Mouse (Mus musculus) thymus, postnatal 0 days (tissue): Measurements from ENCODE around the gene Lrrc2. TPM values are rescaled to one million over a fixed set of nuclear protein-coding genes. Genes with fewer than 3 reads are reported as not detected.

Experiments used
- microRNA-seq: library from miRNA; unstranded; fragments of <30 nt; microRNA quantifications from one replicate; pipeline ENCODE4, GENCODE M21; 2016; ENCODE audit warnings: borderline number of aligned reads
- polyA plus RNA-seq: library from polyadenylated mRNA; unstranded; fragments of >200 nt; fragmentation: Nextera tagmentation; extraction: Ambion mirVana; gene quantifications from 2 replicates; pipeline ENCODE4 v1.2.1, GENCODE M21; 2015

The Lrrc2 gene
- polyA plus RNA-seq, 1 experiment from 2014 or later = 0.38 TPM

Small RNA genes lying within 50 kb of the gene (microRNA-seq; reads per million reads assigned to microRNA genes)
- gene Gm24269 = not detected

Other genes with a start within 250 kb of the Lrrc2 start
- 0.94 and 1.4 TPM in 2 replicates for gene Myl3, start 209.7 kb upstream of the Lrrc2 start, polyA plus RNA-seq
- 2.6 and 2.9 TPM in 2 replicates for gene Pth1r, start 204.4 kb upstream of the Lrrc2 start, polyA plus RNA-seq
- not detected in 2 replicates for gene Prss42, start 153.4 kb upstream of the Lrrc2 start, polyA plus RNA-seq
- 0.14 TPM in 1 of 2 replicates, not detected in the other for gene Prss44, start 137.6 kb upstream of the Lrrc2 start, polyA plus RNA-seq
- gene Prss43, start 124.9 kb upstream of the Lrrc2 start, polyA plus RNA-seq = not detected in 2 replicates
- gene Prss45, start 117.0 kb upstream of the Lrrc2 start, polyA plus RNA-seq = not detected in 2 replicates
- gene Prss46, start 107.0 kb upstream of the Lrrc2 start, polyA plus RNA-seq = not detected in 2 replicates
- gene Prss50, start 93.6 kb upstream of the Lrrc2 start, polyA plus RNA-seq = 0.14 and 0.18 TPM in 2 replicates
- gene Als2cl, start 71.7 kb upstream of the Lrrc2 start, polyA plus RNA-seq = 3.7 and 4.9 TPM in 2 replicates
- gene Tmie, start 71.4 kb upstream of the Lrrc2 start, polyA plus RNA-seq = 6.2 and 7.1 TPM in 2 replicates
- 0.67 and 0.82 TPM in 2 replicates for gene Fam240a, start 34.7 kb upstream of the Lrrc2 start, polyA plus RNA-seq
- 0.52 and 0.69 TPM in 2 replicates for gene Tdgf1, start 5.4 kb upstream of the Lrrc2 start, polyA plus RNA-seq
- 0.14 and 0.20 TPM in 2 replicates for gene Rtp3, start 39.0 kb downstream of the Lrrc2 start, polyA plus RNA-seq
- gene Ltf, start 67.7 kb downstream of the Lrrc2 start, polyA plus RNA-seq = 2.4 and 8.0 TPM in 2 replicates
- 1.6 and 2.5 TPM in 2 replicates for gene Ccrl2, start 106.0 kb downstream of the Lrrc2 start, polyA plus RNA-seq
- 24.8 and 26.6 TPM in 2 replicates for gene Lrrfip2, start 166.0 kb downstream of the Lrrc2 start, polyA plus RNA-seq